Mouse (Mus musculus) cerebellum, adult 2 months (tissue): ENCODE data around the gene Ptger4. TPM values are rescaled to one million over a fixed set of nuclear protein-coding genes. Genes with fewer than 3 reads are reported as not detected.

Experiments
- DNase-seq, 2 experiments: peaks; one replicate each; pipeline ENCODE4 v3.0.0; 2021
- H3K27ac ChIP-seq: fragments of 200-500 bp; 2 replicates; pipeline ENCODE4 v1.5.1; 2012; ENCODE audit warnings: low read length, control low read depth, inconsistent platforms; ENCODE audit not compliant: insufficient read depth
- H3K27me3 ChIP-seq: fragments of 200-500 bp; 2 replicates; pipeline ENCODE4 v1.6.1; 2012; ENCODE audit warnings: inconsistent platforms, mild to moderate bottlenecking, low read length, moderate library complexity; ENCODE audit not compliant: control insufficient read depth, insufficient read depth
- H3K4me1 ChIP-seq: fragments of 200-500 bp; 2 replicates; pipeline ENCODE4 v1.6.1; 2011; ENCODE audit warnings: low read length; ENCODE audit not compliant: control insufficient read depth, insufficient read depth
- H3K4me3 ChIP-seq: fragments of 200-500 bp; replicated peaks from 2 replicates; pipeline ENCODE3; 2011; ENCODE audit warnings: mild to moderate bottlenecking, low read depth, low read length, control low read depth; ENCODE audit not compliant: insufficient read depth
- CTCF ChIP-seq: fragments of 200-500 bp; IDR thresholded peaks from 2 replicates; pipeline ENCODE4 v1.5.1; 2011; ENCODE audit warnings: low read depth, mild to moderate bottlenecking, control low read depth, low read length, moderate library complexity, borderline replicate concordance; ENCODE audit not compliant: insufficient read depth
- POLR2A ChIP-seq: fragments of 200-500 bp; IDR thresholded peaks from 2 replicates; pipeline ENCODE4 v1.6.1; 2011; ENCODE audit warnings: low read length, control low read depth, borderline replicate concordance; ENCODE audit not compliant: insufficient read depth
- WGBS: fragments of 180-500 bp; shearing (Covaris S2); methylation state at CpG from one replicate; pipeline ENCODE4 v1.1.7; 2018; 5-methylcytosine and 5-hydroxymethylcytosine counted together
- polyA plus RNA-seq: library from polyadenylated mRNA; depleted of rRNA; stranded (reverse); fragments of >200 nt; gene quantifications from 2 replicates; pipeline ENCODE4 v1.2.3, GENCODE M21; 2012

Ptger4 gene
- polyA plus RNA-seq, 1 experiment = 1.2 TPM

- no peak for DNase-seq
- TF ChIP-seq POLR2A (no peak), CTCF (no peak)
- no peaks in the 10 kb centered on the region for H3K27me3 ChIP-seq
- no peak overlapping the region for H3K4me3 ChIP-seq
- H3K27ac ChIP-seq = no peak overlapping the region
- 90% methylated on average over 6 of the region's 6 CpGs for WGBS
- peaks cover 2% of the 10 kb centered on the region; the same call in 1 of the 2 replicates for H3K4me1 ChIP-seq
Measured at GRCm38 (mm10) chr15:5194446-5194845, 49.5 kb downstream of the Ptger4 start.

- TF ChIP-seq CTCF = no peak
- WGBS = 81% methylated on average over 3 of the region's 3 CpGs
- H3K27me3 ChIP-seq = no peaks in the 10 kb centered on the region
- H3K27ac ChIP-seq = no peak overlapping the region
- no peak overlapping the region for H3K4me3 ChIP-seq
- peaks cover 3% of the 10 kb centered on the region; the same call in 1 of the 2 replicates for H3K4me1 ChIP-seq
- DNase-seq = no peak
Measured at GRCm38 (mm10) chr15:5193833-5194232, 50.2 kb downstream of the Ptger4 start.

- H3K4me1 ChIP-seq = 0 out of 2 replicates have a peak, but pooled peaks cover 3% of the 10 kb centered on the region
- WGBS = 35% methylated on average over 10 of the region's 10 CpGs
- DNase-seq = no peak
- H3K27ac ChIP-seq = no peak overlapping the region
- H3K27me3 ChIP-seq = no peaks in the 10 kb centered on the region
- no peak overlapping the region for H3K4me3 ChIP-seq
- TF ChIP-seq CTCF = no peak
- no peak for TF ChIP-seq POLR2A
Measured at GRCm38 (mm10) chr15:5189504-5190093, 54.4 kb downstream of the Ptger4 start.

GRCm38 (mm10) chr15:5188029-5188428 lies 56.0 kb downstream of the Ptger4 start:
- TF ChIP-seq POLR2A = no peak
- TF ChIP-seq CTCF = no peak
- Histone ChIP-seq H3K27me3 (no peaks in the 10 kb centered on the region), H3K27ac (no peak overlapping the region), H3K4me3 (no peak overlapping the region), H3K4me1 (0 out of 2 replicates have a peak, but pooled peaks cover 3% of the 10 kb centered on the region)
- WGBS = 93% methylated on average over 1 of the region's 1 CpGs
- DNase-seq = no peak

GRCm38 (mm10) chr15:5187116-5187515 lies 56.9 kb downstream of the Ptger4 start:
- WGBS = 35% methylated on average over 4 of the region's 4 CpGs
- Histone ChIP-seq H3K27ac (no peak overlapping the region), H3K4me1 (0 out of 2 replicates have a peak, but pooled peaks cover 3% of the 10 kb centered on the region), H3K4me3 (no peak overlapping the region), H3K27me3 (no peaks in the 10 kb centered on the region)
- TF ChIP-seq CTCF (no peak), POLR2A (no peak)
- no peak for DNase-seq

GRCm38 (mm10) chr15:5186293-5186675 lies 57.7 kb downstream of the Ptger4 start:
- 0 out of 2 replicates have a peak, but pooled peaks cover 3% of the 10 kb centered on the region for H3K4me1 ChIP-seq
- WGBS = 16% methylated on average over 10 of the region's 10 CpGs
- TF ChIP-seq POLR2A = no peak
- no peak for DNase-seq
- H3K27ac ChIP-seq = no peak overlapping the region
- no peaks in the 10 kb centered on the region for H3K27me3 ChIP-seq
- peak overlapping the region; percentile 81 for H3K4me3 ChIP-seq

- peak; percentile 83 to 84 for DNase-seq
- under 1% methylated on average over 55 of the region's 55 CpGs for WGBS
- Histone ChIP-seq H3K27ac (peak within 1 kb of the TSS; percentile 52; the same call in 1 of the 2 replicates), H3K27me3 (no peaks in the 10 kb centered on the region), H3K4me3 (peak within 1 kb of the TSS; percentile 81), H3K4me1 (0 out of 2 replicates have a peak, but pooled peaks cover 3% of the 10 kb centered on the region)
- peak; percentile 47; the same call in 1 of the 2 replicates for TF ChIP-seq POLR2A
- TF ChIP-seq CTCF = no peak
Measured at GRCm38 (mm10) chr15:5185366-5186292, 58.4 kb downstream of the Ptger4 start, which contains the start of gene Ttc33. Gene Ttc33 (plus strand): TSS chr15:5185525.
